Mouse (Mus musculus) cortical plate, adult 2 months (tissue): Measurements from ENCODE around the gene Sebox.

Experiments used
- CTCF ChIP-seq: fragments of 200-500 bp; IDR thresholded peaks from 2 replicates; pipeline ENCODE4 v1.5.1; 2011; ENCODE audit warnings: mild to moderate bottlenecking, control low read depth, low read length; ENCODE audit not compliant: insufficient read depth; ENCODE audit errors: extremely low read depth
- POLR2A ChIP-seq: fragments of 200-500 bp; IDR thresholded peaks from 2 replicates; pipeline ENCODE4 v1.6.1; 2011; ENCODE audit warnings: mild to moderate bottlenecking, low read length, control low read depth; ENCODE audit not compliant: insufficient read depth; ENCODE audit errors: extremely low read depth

DNA sequence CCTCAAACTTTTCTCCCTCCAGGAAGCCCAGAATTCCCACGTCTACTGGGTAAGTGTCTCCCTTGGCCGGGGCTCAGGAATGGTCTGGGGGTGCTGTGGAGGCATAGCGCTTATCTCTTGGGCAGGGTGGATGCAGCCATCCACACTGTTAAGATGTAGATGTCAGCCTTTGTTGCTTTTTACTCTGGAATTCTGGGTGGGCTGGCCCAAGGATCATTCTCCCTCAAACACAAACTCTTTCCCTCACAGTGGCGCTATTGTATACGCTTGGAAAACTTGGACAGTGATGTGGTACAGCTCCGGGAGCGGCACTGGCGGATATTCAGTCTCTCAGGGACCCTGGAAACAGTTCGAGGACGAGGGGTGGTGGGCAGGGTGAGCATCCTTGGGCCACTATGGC is 15.7 kb downstream of the Sebox start:
- no peak for TF ChIP-seq POLR2A
- TF ChIP-seq CTCF: no peak
